Mouse (Mus musculus) liver, adult 2 months (tissue): ENCODE data around the gene Gm3250.
"Not testable (repeated sequence)": the region's sequence is repeated elsewhere in the genome, so short reads cannot be mapped to it uniquely, and the experiment has no call there.

Source experiments
- CTCF ChIP-seq: fragments of 200-500 bp; IDR thresholded peaks from 2 replicates; pipeline ENCODE4 v1.5.1; 2011; ENCODE audit warnings: low read depth, low read length, control low read depth
- POLR2A ChIP-seq: fragments of 200-500 bp; IDR thresholded peaks from 2 replicates; pipeline ENCODE4 v1.6.1; 2011; ENCODE audit warnings: low read length, control low read depth; ENCODE audit not compliant: insufficient read depth; ENCODE audit errors: extremely low read depth

DNA sequence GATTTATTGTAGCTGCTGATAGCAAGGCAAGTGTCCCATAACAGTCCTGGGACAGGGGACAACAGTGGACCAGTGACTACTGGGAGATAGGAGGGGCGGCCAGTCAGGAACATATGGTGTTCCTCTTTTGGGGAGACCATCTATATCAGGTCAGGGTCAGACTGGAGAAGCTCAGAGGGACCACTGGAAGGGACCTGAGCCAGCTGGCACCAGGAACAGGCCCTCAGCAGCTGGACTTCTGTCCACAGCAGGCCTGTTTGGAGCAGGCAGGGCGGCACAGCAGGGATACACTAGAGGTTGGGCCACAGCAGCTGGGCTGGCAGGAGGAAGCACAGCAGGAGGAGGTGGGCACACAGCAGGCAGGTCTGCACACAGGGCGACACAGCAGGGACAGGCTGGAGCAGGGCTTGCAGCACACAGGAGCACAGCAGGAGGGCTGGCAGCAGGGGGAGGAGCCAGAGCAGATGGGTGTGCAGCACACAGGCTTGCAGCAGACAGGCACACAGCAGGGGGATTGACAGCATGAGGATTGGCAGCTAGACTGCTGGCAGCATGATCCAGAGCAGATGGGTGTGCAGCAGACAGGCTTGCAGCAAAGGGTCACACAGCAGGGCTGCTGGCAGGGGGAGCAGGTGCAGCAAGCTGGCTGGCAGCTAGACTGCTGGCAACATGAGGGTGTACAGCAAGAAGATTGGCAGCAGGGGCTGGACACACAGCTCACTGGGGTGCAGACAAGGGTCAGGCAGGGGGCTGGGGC is 16.0 kb upstream of the Gm3250 start:
- not testable (repeated sequence) for TF ChIP-seq CTCF, POLR2A
